In genomic region chr5:105857486-105857885, GRCm38 (mm10) we compare ENCODE assay signal across 23 mouse cellular contexts. TPM values are rescaled to one million over a fixed set of nuclear protein-coding genes. Genes with fewer than 3 reads are reported as not detected.
DNase-seq lines count a peak whose midpoint lies in the region; ATAC-seq and TF ChIP-seq lines count a peak whose summit lies in the region.
"Had no signal": no experiment of that assay in that cellular context is flagged by ENCODE, and none has a peak within 500 bp of the region (broad histone marks: within the 10 kb centered on the region; RNA-seq: fewer than 3 reads in every experiment).

No protein-coding gene starts in this region.

- no peak overlapping the region for H3K4me2 ChIP-seq in forebrain, postnatal 0 days (ENCODE audit: low read depth)
- H3K4me2 ChIP-seq in stomach, embryonic 15.5 days, result no peak overlapping the region
- H3K4me2 ChIP-seq: heart, embryonic 15.5 days; hindbrain, embryonic 15.5 days; lung, embryonic 14.5 days; midbrain, embryonic 15.5 days had no signal

- H3K27ac ChIP-seq in forebrain, embryonic 10.5 days, result peak overlapping the region; percentile 51; the same call in 1 of the 2 replicates
- H3K27ac ChIP-seq in forebrain, postnatal 0 days (ENCODE audit: low read depth, low read length), result no peak overlapping the region
- 0 out of 2 replicates have a peak overlapping the region, but pooled peaks have one; percentile 25 for H3K27ac ChIP-seq in limb, embryonic 10.5 days
- H3K27ac ChIP-seq in stomach, embryonic 15.5 days, result peak overlapping the region; percentile 52
- H3K27ac ChIP-seq: heart, adult 2 months; heart, embryonic 15.5 days; hindbrain, embryonic 15.5 days; kidney, postnatal 0 days; liver, embryonic 14.5 days; midbrain, embryonic 15.5 days had no signal

- TF ChIP-seq CTCF in forebrain, postnatal 0 days (IDR thresholded peaks at IDR 0.05; ENCODE audit: low read depth), result no peak

- no peak overlapping the region for H3K9ac ChIP-seq in forebrain, postnatal 0 days
- H3K9ac ChIP-seq in stomach, embryonic 15.5 days, result no peak overlapping the region
- H3K9ac ChIP-seq: heart, embryonic 15.5 days; hindbrain, embryonic 15.5 days; liver, embryonic 14.5 days; lung, embryonic 14.5 days; midbrain, embryonic 15.5 days had no signal

- peaks cover 22% of the 10 kb centered on the region for H3K4me1 ChIP-seq in forebrain, embryonic 10.5 days
- no peaks in the 10 kb centered on the region for H3K4me1 ChIP-seq in forebrain, postnatal 0 days (ENCODE audit: insufficient read depth)
- H3K4me1 ChIP-seq in limb, embryonic 10.5 days, result peaks cover 25% of the 10 kb centered on the region
- peaks cover 15% of the 10 kb centered on the region for H3K4me1 ChIP-seq in stomach, embryonic 15.5 days
- H3K4me1 ChIP-seq: heart, embryonic 15.5 days; hindbrain, embryonic 15.5 days; midbrain, embryonic 15.5 days had no signal

- no peak for ATAC-seq in forebrain, postnatal 0 days
- ATAC-seq in stomach, embryonic 15.5 days (ENCODE audit: insufficient read depth, low FRiP score, low read depth), result no peak
- ATAC-seq in megakaryocyte-erythroid progenitor cell, adult 5-6 weeks (replicated peaks; ENCODE audit: low FRiP score, low TSS enrichment, poor library complexity, severe bottlenecking), result no peak
- ATAC-seq: midbrain, embryonic 15.5 days; Patski had no signal

- no peaks in the 10 kb centered on the region for H3K36me3 ChIP-seq in forebrain, embryonic 10.5 days (replicated peaks)
- H3K36me3 ChIP-seq in forebrain, postnatal 0 days (ENCODE audit: insufficient read depth), result no peaks in the 10 kb centered on the region
- H3K36me3 ChIP-seq in limb, embryonic 10.5 days, result no peaks in the 10 kb centered on the region
- no peaks in the 10 kb centered on the region for H3K36me3 ChIP-seq in stomach, embryonic 15.5 days
- H3K36me3 ChIP-seq: heart, embryonic 15.5 days; hindbrain, embryonic 15.5 days; midbrain, embryonic 15.5 days had no signal

- no peak overlapping the region for H3K4me3 ChIP-seq in forebrain, embryonic 10.5 days
- no peak overlapping the region for H3K4me3 ChIP-seq in forebrain, postnatal 0 days (ENCODE audit: low read depth, low read length)
- no peak overlapping the region for H3K4me3 ChIP-seq in limb, embryonic 10.5 days
- no peak overlapping the region for H3K4me3 ChIP-seq in stomach, embryonic 15.5 days (replicated peaks)
- H3K4me3 ChIP-seq: heart, adult 2 months; heart, embryonic 15.5 days; hindbrain, embryonic 15.5 days; midbrain, embryonic 15.5 days had no signal

- no peaks in the 10 kb centered on the region for H3K27me3 ChIP-seq in forebrain, embryonic 10.5 days (ENCODE audit: poor library complexity, severe bottlenecking)
- H3K27me3 ChIP-seq in forebrain, postnatal 0 days (ENCODE audit: insufficient read depth, low read length), result no peaks in the 10 kb centered on the region
- H3K27me3 ChIP-seq in limb, embryonic 10.5 days (ENCODE audit: low read depth, poor library complexity, severe bottlenecking), result no peaks in the 10 kb centered on the region
- H3K27me3 ChIP-seq in stomach, embryonic 15.5 days (replicated peaks), result no peaks in the 10 kb centered on the region
- H3K27me3 ChIP-seq: heart, embryonic 15.5 days; hindbrain, embryonic 15.5 days; megakaryocyte, embryonic 14.5 days; midbrain, embryonic 15.5 days; Patski had no signal

- DNase-seq in forebrain, embryonic 10.5 days (ENCODE audit: extremely low spot score, low spot score), result no peak
- no peak for DNase-seq in forebrain, postnatal 0 days
- DNase-seq in kidney, adult 9 months, result peak; percentile 34
- DNase-seq in kidney, adult 11 months, result no peak
- no peak for DNase-seq in limb, embryonic 10.5 days (ENCODE audit: low spot score)
- no peak for DNase-seq in cerebellum, postnatal 25 days
- DNase-seq: cerebellum, adult 9-10 months; gastrocnemius, postnatal 25 days; heart, adult 2 months; heart, postnatal 36 days; lung, embryonic 14.5 days; right cerebral cortex, adult 18-20 months; right cerebral cortex, postnatal 4 days; thymus, postnatal 25 days had no signal

- no peaks in the 10 kb centered on the region for H3K9me3 ChIP-seq in forebrain, embryonic 10.5 days
- no peaks in the 10 kb centered on the region for H3K9me3 ChIP-seq in forebrain, postnatal 0 days (ENCODE audit: low read length)
- H3K9me3 ChIP-seq in limb, embryonic 10.5 days (replicated peaks), result no peaks in the 10 kb centered on the region
- H3K9me3 ChIP-seq in stomach, embryonic 15.5 days, result no peaks in the 10 kb centered on the region
- H3K9me3 ChIP-seq: heart, embryonic 15.5 days; hindbrain, embryonic 15.5 days; megakaryocyte, embryonic 14.5 days; midbrain, embryonic 15.5 days had no signal

- WGBS in forebrain, embryonic 10.5 days, result 89% methylated on average over 5 of the region's 5 CpGs
- WGBS in forebrain, postnatal 0 days, result 92% methylated on average over 5 of the region's 5 CpGs
- 87% methylated on average over 5 of the region's 5 CpGs for WGBS in limb, embryonic 10.5 days
- 54% methylated on average over 5 of the region's 5 CpGs for WGBS in stomach, embryonic 15.5 days

RNA-seq across cellular contexts. Expression of gene Zfp326, which starts 18.9 kb away (rescaled TPM):
- polyA plus RNA-seq in forebrain, embryonic 10.5 days (2016; fragmentation: Nextera tagmentation; extraction: Ambion mirVana), result 55.9 and 61.1 TPM in 2 replicates
- total RNA-seq in forebrain, postnatal 0 days (2014; rRNA removed), result 22.3 and 36.0 TPM in 2 replicates
- 25.4 and 35.5 TPM in 2 replicates for polyA plus RNA-seq in forebrain, postnatal 0 days (2015; fragmentation: Nextera tagmentation; extraction: Ambion mirVana)
- polyA plus RNA-seq in limb, embryonic 10.5 days (2016; fragmentation: Nextera tagmentation; extraction: Ambion mirVana), result 44.0 and 55.8 TPM in 2 replicates
- polyA plus RNA-seq in stomach, embryonic 15.5 days (2015; fragmentation: Nextera tagmentation; extraction: Ambion mirVana), result 38.7 and 39.0 TPM in 2 replicates
- total RNA-seq in megakaryocyte-erythroid progenitor cell, adult 5-6 weeks (2014; fragmentation: Nextera tagmentation), result 18.3 and 41.6 TPM in 2 replicates
- 30.3 and 36.2 TPM in 2 replicates for total RNA-seq in megakaryocyte-erythroid progenitor cell, adult 5-6 weeks (2017)
